In genomic region chr9:42490589-42491382, GRCm38 (mm10) we compare ENCODE assay signal across 20 mouse cellular contexts. TPM values are rescaled to one million over a fixed set of nuclear protein-coding genes. Genes with fewer than 3 reads are reported as not detected.
DNase-seq lines count a peak whose midpoint lies in the region; ATAC-seq lines count a peak whose summit lies in the region.
"Had no signal": no experiment of that assay in that cellular context is flagged by ENCODE, and none has a peak within 500 bp of the region (broad histone marks: within the 10 kb centered on the region; RNA-seq: fewer than 3 reads in every experiment).

No protein-coding gene starts in this region.

- peak overlapping the region; percentile 58 for H3K27ac ChIP-seq in forebrain, embryonic 15.5 days (replicated peaks)
- H3K27ac ChIP-seq in forebrain, embryonic 11.5 days (ENCODE audit: low read depth, low read length) = no peak overlapping the region
- H3K27ac ChIP-seq: heart, embryonic 13.5 days; kidney, postnatal 0 days had no signal

- no peaks in the 10 kb centered on the region for H3K9me3 ChIP-seq in forebrain, embryonic 15.5 days
- H3K9me3 ChIP-seq in forebrain, embryonic 11.5 days (ENCODE audit: control insufficient read depth, low read length) = no peaks in the 10 kb centered on the region
- H3K9me3 ChIP-seq: heart, embryonic 13.5 days had no signal

- no peaks in the 10 kb centered on the region for H3K27me3 ChIP-seq in forebrain, embryonic 15.5 days
- no peaks in the 10 kb centered on the region for H3K27me3 ChIP-seq in forebrain, embryonic 11.5 days (ENCODE audit: control insufficient read depth, insufficient read depth, low read length)

- H3K36me3 ChIP-seq in forebrain, embryonic 15.5 days = no peaks in the 10 kb centered on the region
- H3K36me3 ChIP-seq in forebrain, embryonic 11.5 days (ENCODE audit: control insufficient read depth, insufficient read depth, low read length) = no peaks in the 10 kb centered on the region
- H3K36me3 ChIP-seq: heart, embryonic 13.5 days had no signal

- H3K4me3 ChIP-seq in forebrain, embryonic 15.5 days = no peak overlapping the region
- H3K4me3 ChIP-seq in forebrain, embryonic 11.5 days (ENCODE audit: low read depth, low read length) = no peak overlapping the region
- H3K4me3 ChIP-seq: erythroblast, embryonic 14.5 days; heart, embryonic 13.5 days had no signal

- no peak; the same call in 1 of the 2 replicates for ATAC-seq in forebrain, embryonic 15.5 days (replicated peaks)
- ATAC-seq in forebrain, embryonic 11.5 days (replicated peaks; ENCODE audit: low FRiP score) = no peak
- no peak for ATAC-seq in erythroblast, adult 5-6 weeks (replicated peaks; ENCODE audit: low FRiP score, poor library complexity, severe bottlenecking)
- ATAC-seq: CD4-positive, CD25-positive, alpha-beta regulatory T cell, adult 4 months; hindbrain, embryonic 16.5 days; midbrain, embryonic 16.5 days had no signal

- no peak overlapping the region for H3K4me2 ChIP-seq in forebrain, embryonic 15.5 days (replicated peaks)
- H3K4me2 ChIP-seq in forebrain, embryonic 11.5 days (ENCODE audit: low read depth, low read length, severe bottlenecking) = no peak overlapping the region
- H3K4me2 ChIP-seq: heart, embryonic 13.5 days had no signal

- no peak overlapping the region for H3K9ac ChIP-seq in forebrain, embryonic 15.5 days (replicated peaks)
- H3K9ac ChIP-seq in forebrain, embryonic 11.5 days (ENCODE audit: low read length) = no peak overlapping the region
- H3K9ac ChIP-seq: heart, embryonic 13.5 days had no signal

- peak; percentile 7 for DNase-seq in adrenal gland, postnatal 10 days
- no peak for DNase-seq in adrenal gland, postnatal 25 days
- DNase-seq in forebrain, embryonic 11.5 days (ENCODE audit: low spot score) = no peak
- DNase-seq in layer of hippocampus, adult 8-10 months (ENCODE audit: low spot score in 2 of 2) = peak; percentile 37 to 40
- no peak for DNase-seq in layer of hippocampus, adult 9-10 months (ENCODE audit: low spot score)
- peak; percentile 26 to 42 for DNase-seq in cerebellum, postnatal 25 days
- DNase-seq: adrenal gland, adult 8-10 months; embryo, embryonic 11 days; heart, postnatal 36 days; kidney, adult 11 months; spleen, adult 18-20 months; thymus, adult 2 months had no signal

- 68% methylated on average over 16 of the region's 16 CpGs for WGBS in forebrain, embryonic 15.5 days
- WGBS in forebrain, embryonic 11.5 days = 83% methylated on average over 16 of the region's 16 CpGs

- H3K4me1 ChIP-seq in forebrain, embryonic 15.5 days = peaks cover 17% of the 10 kb centered on the region
- no peaks in the 10 kb centered on the region for H3K4me1 ChIP-seq in forebrain, embryonic 11.5 days (replicated peaks; ENCODE audit: control insufficient read depth, insufficient read depth, low read length)
- H3K4me1 ChIP-seq: heart, embryonic 13.5 days had no signal

RNA-seq across cellular contexts. Expression of gene Tbcel, which starts 16.8 kb away (rescaled TPM):
- 10 to 100 TPM; 42.3 to 47.1 TPM for total RNA-seq in adrenal gland, postnatal 10 days (2021)
- 58.0 and 90.5 TPM in 2 replicates for total RNA-seq in adrenal gland, postnatal 25 days (2021)
- 5.3 and 5.4 TPM in 2 replicates for polyA plus RNA-seq in forebrain, embryonic 15.5 days (2015; fragmentation: Nextera tagmentation; extraction: Ambion mirVana)
- polyA plus RNA-seq in forebrain, embryonic 11.5 days (2014; fragmentation: Nextera tagmentation; extraction: Ambion mirVana) = 5.5 and 5.8 TPM in 2 replicates
- total RNA-seq in layer of hippocampus, adult 8-10 months (2022) = 10 to 100 TPM; 49.7 to 60.5 (median 54.2) TPM
- total RNA-seq in erythroblast, adult 5-6 weeks (2015; ENCODE audit: low replicate concordance) = 374 and 375 TPM in 2 replicates
- 568 and 596 TPM in 2 replicates for total RNA-seq in erythroblast, adult 5-6 weeks (2017; ENCODE audit: low replicate concordance)

Comparison
In these comparisons a context has a peak if more than half of its experiments do, and no peak if none do; other contexts are left out.
1. DNase-seq: peak in adrenal gland, postnatal 10 days (single experiment), layer of hippocampus, adult 8-10 months (2 of 2) and cerebellum, postnatal 25 days (2 of 2); none in adrenal gland, postnatal 25 days (single experiment), forebrain, embryonic 11.5 days (single experiment) and layer of hippocampus, adult 9-10 months (single experiment).